Mouse (Mus musculus) lung, adult 2 months (tissue): ENCODE measurements around the gene Olfr223.

Source experiments
- CTCF ChIP-seq: fragments of 200-500 bp; IDR thresholded peaks from 2 replicates; pipeline ENCODE4 v1.5.1; 2011; ENCODE audit warnings: mild to moderate bottlenecking, low read length, control low read depth; ENCODE audit not compliant: insufficient read depth
- POLR2A ChIP-seq: fragments of 200-500 bp; IDR thresholded peaks from 2 replicates; pipeline ENCODE4 v1.6.1; 2011; ENCODE audit warnings: low read depth, mild to moderate bottlenecking, control low read depth, low read length, borderline replicate concordance; ENCODE audit errors: extremely low read depth

GRCm38 (mm10) chr11:59636695-59637414 is 43.8 kb upstream of the Olfr223 start:
- TF ChIP-seq CTCF (no peak), POLR2A (no peak)
